Mouse (Mus musculus) ES-E14 (cell line): ENCODE data around the gene Ptprm.

ENCODE experiments used
- CHD2 ChIP-seq: IDR thresholded peaks from 2 replicates; pipeline ENCODE4 v1.6.1; 2014; ENCODE audit warnings: mild to moderate bottlenecking, low read depth, low read length, inconsistent platforms
- HCFC1 ChIP-seq: IDR thresholded peaks from 2 replicates; pipeline ENCODE4 v1.6.1; 2012; ENCODE audit warnings: low read length, inconsistent platforms, borderline replicate concordance; ENCODE audit not compliant: insufficient read depth
- MAFK ChIP-seq: IDR thresholded peaks from 2 replicates; pipeline ENCODE4 v1.6.1; 2014; ENCODE audit warnings: mild to moderate bottlenecking, low read depth, low read length, inconsistent platforms; ENCODE audit not compliant: insufficient read depth
- ZC3H11A ChIP-seq: IDR thresholded peaks from 2 replicates; pipeline ENCODE4 v1.6.1; 2012; ENCODE audit warnings: low read depth, mild to moderate bottlenecking, inconsistent platforms, low read length, borderline replicate concordance
- ZNF384 ChIP-seq: IDR thresholded peaks from 2 replicates; pipeline ENCODE4 v1.6.1; 2012; ENCODE audit warnings: low read depth, low read length, inconsistent platforms

DNA sequence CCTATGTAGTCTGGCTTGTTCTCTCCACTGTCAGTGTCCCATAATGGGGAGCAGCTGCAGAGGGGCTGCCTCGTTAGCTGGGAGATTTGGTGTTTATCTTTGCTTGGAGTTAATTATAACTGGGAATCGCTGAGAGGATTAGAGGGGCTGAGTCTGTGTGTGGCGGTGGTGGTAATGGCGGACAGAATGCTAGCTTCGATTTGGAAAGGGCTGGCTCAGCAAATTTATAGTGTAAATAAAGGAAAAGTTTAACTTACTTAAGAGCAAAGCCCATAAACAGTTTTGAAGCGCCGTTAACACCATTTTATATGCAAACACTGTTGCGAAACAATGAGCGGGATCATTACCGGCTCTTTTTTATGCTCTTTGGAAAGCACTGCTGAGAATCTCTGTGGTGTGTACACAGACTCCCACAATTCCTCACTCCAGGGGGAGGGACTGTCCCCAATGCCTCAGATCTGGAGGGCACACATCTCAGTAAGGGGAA is 597.2 kb downstream of the Ptprm start:
- TF ChIP-seq MAFK: peak; percentile 70; the same call in 1 of the 2 replicates
- no peak for TF ChIP-seq HCFC1
- TF ChIP-seq CHD2: no peak
- no peak for TF ChIP-seq ZNF384
- TF ChIP-seq ZC3H11A: no peak
